Mouse (Mus musculus): ENCODE measurements around the gene Cyba. TPM values are rescaled to one million over a fixed set of nuclear protein-coding genes. Genes with fewer than 3 reads are reported as not detected.

Cyba gene
- polyA plus RNA-seq (2015; fragmentation: Nextera tagmentation; extraction: Ambion mirVana): 27.3 and 29.8 TPM in 2 replicates

- Histone ChIP-seq H3K9me3 (replicated peaks; ENCODE audit: control insufficient read depth, low read length, poor library complexity, severe bottlenecking) (no peaks in the 10 kb centered on the region), H3K27me3 (ENCODE audit: control insufficient read depth, insufficient read depth, low read depth, low read length) (no peaks in the 10 kb centered on the region), H3K9ac (ENCODE audit: low read depth, low read length) (peak within 1 kb of the TSS; percentile 3; the same call in 1 of the 2 replicates), H3K27ac (ENCODE audit: low read length) (no peak within 1 kb of the TSS), H3K36me3 (ENCODE audit: control insufficient read depth, insufficient read depth, low read length) (peaks cover 35% of the 10 kb centered on the region), H3K4me1 (ENCODE audit: control insufficient read depth, insufficient read depth, low read length) (peaks cover 5% of the 10 kb centered on the region), H3K4me2 (ENCODE audit: low read length) (peak within 1 kb of the TSS; percentile 38), H3K4me3 (ENCODE audit: low read depth, low read length) (peak within 1 kb of the TSS; percentile 28)
- WGBS: 6% methylated on average over 42 of the region's 45 CpGs
- peak; percentile 77 for ATAC-seq
Measured at GRCm38 (mm10) chr8:122432443-122433268, at the start of gene Cyba. Cyba (minus strand) TSS chr8:122432930.

- H3K9me3 ChIP-seq (replicated peaks; ENCODE audit: control insufficient read depth, low read length, poor library complexity, severe bottlenecking): no peaks in the 10 kb centered on the region
- H3K4me2 ChIP-seq (ENCODE audit: low read length): no peak overlapping the region
- no peak overlapping the region for H3K27ac ChIP-seq (ENCODE audit: low read length)
- peaks cover 49% of the 10 kb centered on the region for H3K36me3 ChIP-seq (ENCODE audit: control insufficient read depth, insufficient read depth, low read length)
- 93% methylated on average over 8 of the region's 8 CpGs for WGBS
- no peak for ATAC-seq
- no peaks in the 10 kb centered on the region for H3K27me3 ChIP-seq (ENCODE audit: control insufficient read depth, insufficient read depth, low read depth, low read length)
- H3K9ac ChIP-seq (ENCODE audit: low read depth, low read length): no peak overlapping the region
- H3K4me3 ChIP-seq (ENCODE audit: low read depth, low read length): no peak overlapping the region
- H3K4me1 ChIP-seq (ENCODE audit: control insufficient read depth, insufficient read depth, low read length): no peaks in the 10 kb centered on the region; the same call in 1 of the 2 replicates
Measured at GRCm38 (mm10) chr8:122482448-122482847, 49.7 kb upstream of the Cyba start.

- under 1% methylated on average over 99 of the region's 103 CpGs for WGBS
- peaks cover 21% of the 10 kb centered on the region for H3K4me1 ChIP-seq (ENCODE audit: control insufficient read depth, insufficient read depth, low read length)
- H3K36me3 ChIP-seq (ENCODE audit: control insufficient read depth, insufficient read depth, low read length): peaks cover 23% of the 10 kb centered on the region
- H3K4me2 ChIP-seq (ENCODE audit: low read length): peak within 1 kb of the TSS; percentile 99
- peak within 1 kb of the TSS; percentile 79 for H3K9ac ChIP-seq (ENCODE audit: low read depth, low read length)
- no peaks in the 10 kb centered on the region for H3K9me3 ChIP-seq (replicated peaks; ENCODE audit: control insufficient read depth, low read length, poor library complexity, severe bottlenecking)
- peak within 1 kb of the TSS; percentile 74 for H3K27ac ChIP-seq (ENCODE audit: low read length)
- peak within 1 kb of the TSS; percentile 69 for H3K4me3 ChIP-seq (ENCODE audit: low read depth, low read length)
- no peaks in the 10 kb centered on the region for H3K27me3 ChIP-seq (ENCODE audit: control insufficient read depth, insufficient read depth, low read depth, low read length)
- ATAC-seq: peak; percentile 88
Measured at GRCm38 (mm10) chr8:122475580-122476320, 43.0 kb upstream of the Cyba start, which contains the start of the genes Rnf166 and Ctu2. Rnf166 (minus strand) TSS chr8:122476064. Ctu2 (plus strand) TSS chr8:122476143.

DNA sequence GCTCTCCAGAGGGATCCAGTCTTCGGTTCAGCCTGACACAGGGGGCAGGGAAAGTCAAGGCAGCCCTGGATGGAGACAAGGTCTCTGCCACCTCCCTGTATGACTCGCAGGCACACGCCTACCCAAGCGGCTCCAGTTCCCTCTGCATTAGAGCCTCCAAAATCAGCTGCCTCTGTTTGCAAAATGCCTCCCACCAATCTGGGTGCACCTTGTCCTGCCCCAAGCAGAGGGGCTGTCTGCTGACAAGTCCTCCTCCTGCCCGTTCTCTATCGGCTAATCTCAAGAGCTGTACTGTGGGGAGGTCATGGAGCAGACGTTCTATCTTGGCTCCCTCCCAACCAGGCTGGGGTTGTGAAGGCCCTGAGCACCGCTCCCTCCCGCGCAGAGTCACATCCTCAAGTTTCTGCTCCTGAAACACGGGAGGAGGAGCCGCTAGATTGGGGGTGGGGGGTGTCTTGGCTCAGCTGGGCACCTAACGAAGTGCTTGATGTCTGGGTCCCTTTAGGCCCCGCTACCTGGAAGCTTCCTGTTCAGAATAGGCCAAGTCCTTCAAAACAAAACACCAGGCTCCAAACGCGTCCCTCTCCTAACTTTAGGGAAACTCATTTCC lies 42.3 kb upstream of the Cyba start:
- H3K4me3 ChIP-seq (ENCODE audit: low read depth, low read length): peak overlapping the region; percentile 69
- peaks cover 21% of the 10 kb centered on the region for H3K4me1 ChIP-seq (ENCODE audit: control insufficient read depth, insufficient read depth, low read length)
- H3K36me3 ChIP-seq (ENCODE audit: control insufficient read depth, insufficient read depth, low read length): peaks cover 21% of the 10 kb centered on the region
- WGBS: 17% methylated on average over 16 of the region's 16 CpGs
- peak overlapping the region; percentile 79 for H3K9ac ChIP-seq (ENCODE audit: low read depth, low read length)
- ATAC-seq: no peak; the same call in 1 of the 2 replicates
- H3K27ac ChIP-seq (ENCODE audit: low read length): no peak overlapping the region
- no peaks in the 10 kb centered on the region for H3K9me3 ChIP-seq (replicated peaks; ENCODE audit: control insufficient read depth, low read length, poor library complexity, severe bottlenecking)
- H3K4me2 ChIP-seq (ENCODE audit: low read length): peak overlapping the region; percentile 99
- H3K27me3 ChIP-seq (ENCODE audit: control insufficient read depth, insufficient read depth, low read depth, low read length): no peaks in the 10 kb centered on the region

- Histone ChIP-seq H3K27me3 (ENCODE audit: control insufficient read depth, insufficient read depth, low read depth, low read length) (no peaks in the 10 kb centered on the region), H3K4me1 (ENCODE audit: control insufficient read depth, insufficient read depth, low read length) (peaks cover 21% of the 10 kb centered on the region), H3K9ac (ENCODE audit: low read depth, low read length) (no peak overlapping the region), H3K36me3 (ENCODE audit: control insufficient read depth, insufficient read depth, low read length) (peaks cover 13% of the 10 kb centered on the region), H3K4me2 (ENCODE audit: low read length) (no peak overlapping the region), H3K9me3 (replicated peaks; ENCODE audit: control insufficient read depth, low read length, poor library complexity, severe bottlenecking) (no peaks in the 10 kb centered on the region), H3K27ac (ENCODE audit: low read length) (no peak overlapping the region), H3K4me3 (ENCODE audit: low read depth, low read length) (no peak overlapping the region)
- 93% methylated on average over 8 of the region's 8 CpGs for WGBS
- no peak for ATAC-seq
Measured at GRCm38 (mm10) chr8:122473911-122474421, 41.2 kb upstream of the Cyba start.

- no peaks in the 10 kb centered on the region for H3K27me3 ChIP-seq (ENCODE audit: control insufficient read depth, insufficient read depth, low read depth, low read length)
- ATAC-seq: no peak
- no peak overlapping the region for H3K4me2 ChIP-seq (ENCODE audit: low read length)
- H3K9me3 ChIP-seq (replicated peaks; ENCODE audit: control insufficient read depth, low read length, poor library complexity, severe bottlenecking): no peaks in the 10 kb centered on the region
- H3K4me1 ChIP-seq (ENCODE audit: control insufficient read depth, insufficient read depth, low read length): peaks cover 14% of the 10 kb centered on the region
- WGBS: 82% methylated on average over 5 of the region's 5 CpGs
- H3K4me3 ChIP-seq (ENCODE audit: low read depth, low read length): no peak overlapping the region
- H3K36me3 ChIP-seq (ENCODE audit: control insufficient read depth, insufficient read depth, low read length): peaks cover 28% of the 10 kb centered on the region
- no peak overlapping the region for H3K9ac ChIP-seq (ENCODE audit: low read depth, low read length)
- no peak overlapping the region for H3K27ac ChIP-seq (ENCODE audit: low read length)
Measured at GRCm38 (mm10) chr8:122470691-122471090, 38.0 kb upstream of the Cyba start.

DNA sequence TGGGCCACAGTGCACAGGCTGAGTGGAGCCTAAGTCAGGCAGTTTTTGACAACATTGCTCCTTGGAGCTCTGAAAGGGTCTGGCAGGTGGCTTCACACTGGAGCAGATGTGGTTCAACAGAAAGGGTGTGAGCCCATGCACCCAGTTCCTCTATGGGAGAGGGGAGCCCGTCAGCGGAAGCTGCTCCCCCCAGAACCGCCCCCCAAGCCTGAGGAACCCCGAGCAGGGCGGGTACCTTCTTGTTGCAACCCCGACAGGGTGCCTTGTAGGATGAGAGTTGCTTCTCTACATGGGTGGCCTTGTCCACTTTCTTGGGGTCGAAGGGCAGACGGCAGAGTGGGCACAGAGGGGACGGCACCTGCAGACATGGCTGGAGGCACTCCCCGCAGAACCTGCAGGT lies 37.2 kb upstream of the Cyba start:
- Histone ChIP-seq H3K4me3 (ENCODE audit: low read depth, low read length) (no peak overlapping the region), H3K4me2 (ENCODE audit: low read length) (no peak overlapping the region), H3K27me3 (ENCODE audit: control insufficient read depth, insufficient read depth, low read depth, low read length) (no peaks in the 10 kb centered on the region), H3K27ac (ENCODE audit: low read length) (no peak overlapping the region), H3K9me3 (replicated peaks; ENCODE audit: control insufficient read depth, low read length, poor library complexity, severe bottlenecking) (no peaks in the 10 kb centered on the region), H3K36me3 (ENCODE audit: control insufficient read depth, insufficient read depth, low read length) (peaks cover 32% of the 10 kb centered on the region), H3K4me1 (ENCODE audit: control insufficient read depth, insufficient read depth, low read length) (peaks cover 12% of the 10 kb centered on the region), H3K9ac (ENCODE audit: low read depth, low read length) (no peak overlapping the region)
- 86% methylated on average over 10 of the region's 10 CpGs for WGBS
- no peak for ATAC-seq

DNA sequence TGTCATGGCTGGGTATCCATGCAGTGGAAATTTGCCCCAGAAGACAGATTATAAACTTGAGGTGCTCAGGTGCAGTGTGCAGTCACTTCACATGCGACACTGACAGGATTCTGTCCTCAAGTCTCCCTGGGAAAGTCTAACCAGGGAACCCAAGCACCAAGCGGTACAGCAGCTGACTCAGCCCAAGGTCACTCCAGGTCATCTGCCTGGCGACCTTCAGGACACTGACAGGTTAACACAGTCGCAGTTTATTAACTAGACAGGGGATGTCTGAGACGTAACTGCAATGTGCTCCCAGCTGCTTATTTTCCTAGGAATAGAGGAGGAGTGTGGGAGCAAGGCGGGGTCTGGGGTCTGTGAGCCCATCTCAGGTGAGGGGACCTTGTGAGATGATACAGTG lies 36.7 kb upstream of the Cyba start:
- Histone ChIP-seq H3K9ac (ENCODE audit: low read depth, low read length) (no peak overlapping the region), H3K4me1 (ENCODE audit: control insufficient read depth, insufficient read depth, low read length) (peaks cover 6% of the 10 kb centered on the region; the same call in 1 of the 2 replicates), H3K27me3 (ENCODE audit: control insufficient read depth, insufficient read depth, low read depth, low read length) (no peaks in the 10 kb centered on the region), H3K27ac (ENCODE audit: low read length) (no peak overlapping the region), H3K36me3 (ENCODE audit: control insufficient read depth, insufficient read depth, low read length) (peaks cover 32% of the 10 kb centered on the region), H3K4me3 (ENCODE audit: low read depth, low read length) (no peak overlapping the region), H3K4me2 (ENCODE audit: low read length) (no peak overlapping the region), H3K9me3 (replicated peaks; ENCODE audit: control insufficient read depth, low read length, poor library complexity, severe bottlenecking) (no peaks in the 10 kb centered on the region)
- ATAC-seq: no peak
- WGBS: 87% methylated on average over 6 of the region's 6 CpGs
